Mouse (Mus musculus) small intestine, adult 2 months (tissue): ENCODE data around the gene Exoc6b. TPM values are rescaled to one million over a fixed set of nuclear protein-coding genes. Genes with fewer than 3 reads are reported as not detected.

Experiments
- H3K27ac ChIP-seq: fragments of 200-500 bp; 2 replicates; pipeline ENCODE4 v1.5.1; 2012; ENCODE audit warnings: low read depth, low read length, control low read depth, inconsistent platforms; ENCODE audit not compliant: insufficient read depth
- H3K27me3 ChIP-seq: fragments of 200-500 bp; 2 replicates; pipeline ENCODE4 v1.6.1; 2012; ENCODE audit warnings: mild to moderate bottlenecking, moderate library complexity, low read length, inconsistent platforms; ENCODE audit not compliant: control insufficient read depth, insufficient read depth
- H3K36me3 ChIP-seq: fragments of 200-500 bp; 2 replicates; pipeline ENCODE4 v1.6.1; 2012; ENCODE audit warnings: mild to moderate bottlenecking, low read length, control low read depth, inconsistent platforms; ENCODE audit not compliant: control insufficient read depth, insufficient read depth
- H3K4me1 ChIP-seq: fragments of 200-500 bp; 2 replicates; pipeline ENCODE4 v1.6.1; 2012; ENCODE audit warnings: low read length, inconsistent platforms, mixed read lengths; ENCODE audit not compliant: control insufficient read depth, insufficient read depth, insufficient read length
- H3K4me3 ChIP-seq: fragments of 200-500 bp; 2 replicates; pipeline ENCODE4 v1.5.1; 2012; ENCODE audit warnings: low read depth, mild to moderate bottlenecking, control low read depth, inconsistent platforms, low read length, moderate library complexity
- CTCF ChIP-seq: fragments of 200-500 bp; IDR thresholded peaks from 2 replicates; pipeline ENCODE4 v1.5.1; 2012; ENCODE audit warnings: low read depth, mild to moderate bottlenecking, control low read depth, inconsistent platforms, low read length, moderate library complexity, mixed read lengths; ENCODE audit not compliant: insufficient replicate concordance, insufficient read length; ENCODE audit errors: extremely low read depth
- POLR2A ChIP-seq: fragments of 200-500 bp; IDR thresholded peaks from 2 replicates; pipeline ENCODE4 v1.6.1; 2012; ENCODE audit warnings: low read depth, mild to moderate bottlenecking, control low read depth, inconsistent platforms, low read length, moderate library complexity
- WGBS: fragments of 180-500 bp; shearing (Covaris S2); methylation state at CpG from one replicate; pipeline ENCODE4 v1.1.7; 2018; 5-methylcytosine and 5-hydroxymethylcytosine counted together
- polyA plus RNA-seq: library from polyadenylated mRNA; depleted of rRNA; stranded (reverse); fragments of >200 nt; gene quantifications from 2 replicates; pipeline ENCODE4 v1.2.3, GENCODE M21; 2012

The Exoc6b gene
- polyA plus RNA-seq, 1 experiment: 7.0 TPM

- H3K27ac ChIP-seq: no peak overlapping the region
- WGBS: 83% methylated on average over 3 of the region's 3 CpGs
- H3K4me3 ChIP-seq: no peak overlapping the region
- no peak for TF ChIP-seq POLR2A
- TF ChIP-seq CTCF: no peak
- H3K4me1 ChIP-seq: peaks cover 7% of the 10 kb centered on the region; the same call in 1 of the 2 replicates
- H3K36me3 ChIP-seq: no peaks in the 10 kb centered on the region
- H3K27me3 ChIP-seq: no peaks in the 10 kb centered on the region
Observed at GRCm38 (mm10) chr6:84691907-84692306, 377.4 kb downstream of the Exoc6b start.

- H3K27me3 ChIP-seq: no peaks in the 10 kb centered on the region
Observed at GRCm38 (mm10) chr6:84677770-84678169, 391.5 kb downstream of the Exoc6b start.

GRCm38 (mm10) chr6:84674936-84675335 is 394.4 kb downstream of the Exoc6b start:
- H3K4me1 ChIP-seq: no peaks in the 10 kb centered on the region
- H3K27me3 ChIP-seq: no peaks in the 10 kb centered on the region
- no peaks in the 10 kb centered on the region for H3K36me3 ChIP-seq
- H3K4me3 ChIP-seq: no peak overlapping the region
- no peak overlapping the region for H3K27ac ChIP-seq
- 100% methylated on average over 3 of the region's 3 CpGs for WGBS
- TF ChIP-seq POLR2A (no peak), CTCF (no peak)

More at GRCm38 (mm10) chr6:84677770-84678169, 391.5 kb downstream of the Exoc6b start:
- no peak overlapping the region for H3K4me3 ChIP-seq
- 82% methylated on average over 3 of the region's 3 CpGs for WGBS
- TF ChIP-seq POLR2A (no peak), CTCF (no peak)
- no peaks in the 10 kb centered on the region for H3K4me1 ChIP-seq
- H3K36me3 ChIP-seq: no peaks in the 10 kb centered on the region
- H3K27ac ChIP-seq: no peak overlapping the region

GRCm38 (mm10) chr6:84674136-84674535 is 395.2 kb downstream of the Exoc6b start:
- TF ChIP-seq POLR2A: no peak
- TF ChIP-seq CTCF: no peak
- H3K4me3 ChIP-seq: no peak overlapping the region
- WGBS: 88% methylated on average over 7 of the region's 7 CpGs

GRCm38 (mm10) chr6:84661451-84662112 is 407.7 kb downstream of the Exoc6b start:
- TF ChIP-seq POLR2A: no peak
- no peak for TF ChIP-seq CTCF
- H3K27me3 ChIP-seq: no peaks in the 10 kb centered on the region
- no peak overlapping the region for H3K4me3 ChIP-seq
- WGBS: 84% methylated on average over 2 of the region's 2 CpGs
- no peak overlapping the region for H3K27ac ChIP-seq
- H3K36me3 ChIP-seq: no peaks in the 10 kb centered on the region
- no peaks in the 10 kb centered on the region for H3K4me1 ChIP-seq

More at GRCm38 (mm10) chr6:84674136-84674535, 395.2 kb downstream of the Exoc6b start:
- Histone ChIP-seq H3K4me1 (no peaks in the 10 kb centered on the region), H3K27me3 (no peaks in the 10 kb centered on the region), H3K36me3 (no peaks in the 10 kb centered on the region), H3K27ac (no peak overlapping the region)

- no peak overlapping the region for H3K4me3 ChIP-seq
- WGBS: 83% methylated on average over 1 of the region's 1 CpGs
- H3K27ac ChIP-seq: no peak overlapping the region
- no peaks in the 10 kb centered on the region for H3K36me3 ChIP-seq
- H3K4me1 ChIP-seq: no peaks in the 10 kb centered on the region; the same call in 1 of the 2 replicates
- TF ChIP-seq CTCF: no peak
- no peak for TF ChIP-seq POLR2A
- no peaks in the 10 kb centered on the region for H3K27me3 ChIP-seq
Observed at GRCm38 (mm10) chr6:84660982-84661381, 408.3 kb downstream of the Exoc6b start.

- no peak overlapping the region for H3K4me3 ChIP-seq
- no peak overlapping the region for H3K27ac ChIP-seq
- no peaks in the 10 kb centered on the region for H3K36me3 ChIP-seq
- no peaks in the 10 kb centered on the region; the same call in 1 of the 2 replicates for H3K4me1 ChIP-seq
- TF ChIP-seq POLR2A (no peak), CTCF (no peak)
- 80% methylated on average over 1 of the region's 1 CpGs for WGBS
- H3K27me3 ChIP-seq: no peaks in the 10 kb centered on the region
Observed at GRCm38 (mm10) chr6:84657091-84657490, 412.2 kb downstream of the Exoc6b start.
